Mouse (Mus musculus) intestine, embryonic 14.5 days (tissue): Measurements from ENCODE around the gene Rtbdn. TPM values are rescaled to one million over a fixed set of nuclear protein-coding genes. Genes with fewer than 3 reads are reported as not detected.

Experiments used
- ATAC-seq: fragments of 200-750 bp; cut with Nextera tagmentation; replicated peaks from 2 replicates; pipeline ENCODE4 v1.8.0; 2017; ENCODE audit warnings: low read depth, moderate number of reproducible peaks, moderate TSS enrichment, moderate library complexity; ENCODE audit not compliant: low FRiP score, low TSS enrichment
- DNase-seq: peaks from one replicate; pipeline ENCODE4 v3.0.0-alpha.2; 2018; ENCODE audit warnings: low spot score
- H3K27ac ChIP-seq: fragments of 300-500 bp; sonication (generic); 2 replicates; pipeline ENCODE4 v1.5.1; 2014; ENCODE audit warnings: low read depth, mild to moderate bottlenecking, control low read depth
- H3K27me3 ChIP-seq: fragments of 300-500 bp; sonication (generic); replicated peaks from 2 replicates; pipeline ENCODE4 v1.6.1; 2014; ENCODE audit warnings: low read length, control low read depth; ENCODE audit not compliant: control insufficient read depth, insufficient read depth
- H3K36me3 ChIP-seq: fragments of 300-500 bp; sonication (generic); 2 replicates; pipeline ENCODE4 v1.6.1; 2014; ENCODE audit warnings: low read length, control low read depth; ENCODE audit not compliant: control insufficient read depth, insufficient read depth
- H3K4me1 ChIP-seq: fragments of 300-500 bp; sonication (generic); replicated peaks from 2 replicates; pipeline ENCODE4 v1.6.1; 2014; ENCODE audit warnings: low read length, control low read depth, mixed read lengths; ENCODE audit not compliant: control insufficient read depth, insufficient read depth
- H3K4me2 ChIP-seq: fragments of 300-500 bp; sonication (generic); 2 replicates; pipeline ENCODE4 v1.6.1; 2014; ENCODE audit warnings: low read length
- H3K4me3 ChIP-seq: fragments of 300-500 bp; sonication (generic); 2 replicates; pipeline ENCODE4 v1.5.1; 2014; ENCODE audit warnings: low read depth, low read length, control low read depth, mixed read lengths
- H3K9ac ChIP-seq: fragments of 300-500 bp; sonication (generic); 2 replicates; pipeline ENCODE4 v1.6.1; 2014; ENCODE audit warnings: mild to moderate bottlenecking, low read length
- H3K9me3 ChIP-seq: fragments of 300-500 bp; sonication (generic); 2 replicates; pipeline ENCODE4 v1.6.1; 2016; ENCODE audit warnings: low read length, control low read depth; ENCODE audit not compliant: control insufficient read depth
- WGBS: fragments of 180-500 bp; shearing (Covaris S2); extraction: QIAGEN DNeasy Blood & Tissue Kit; methylation state at CpG from one replicate; pipeline ENCODE4 v1.1.7; 2014; 5-methylcytosine and 5-hydroxymethylcytosine counted together
- polyA plus RNA-seq: library from polyadenylated mRNA; unstranded; fragments of >200 nt; fragmentation: Nextera tagmentation; extraction: Ambion mirVana; gene quantifications from 2 replicates; pipeline ENCODE4 v1.2.1, GENCODE M21; 2014

Gene Rtbdn
- polyA plus RNA-seq, 1 experiment from 2014 or later = 0.09 TPM

DNA sequence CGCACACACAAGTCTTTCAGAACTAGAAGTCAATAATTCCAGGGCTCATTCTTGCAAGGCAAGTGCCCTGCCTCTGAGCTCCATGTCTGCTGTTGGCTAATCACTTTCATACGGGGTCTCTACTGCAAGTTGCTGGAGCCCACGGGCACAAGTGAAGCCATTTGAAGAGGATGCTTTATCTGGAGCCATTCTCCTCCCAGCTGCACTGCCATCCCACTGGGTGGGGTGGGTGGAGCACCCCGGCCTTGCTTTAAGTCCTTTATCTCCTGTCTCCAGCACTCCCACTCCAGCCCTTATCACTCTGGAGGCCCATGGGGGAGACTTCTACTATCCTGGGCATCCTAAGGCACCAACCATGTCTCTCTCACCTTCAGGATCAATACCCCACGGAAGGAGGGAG lies 24.1 kb downstream of the Rtbdn start:
- H3K9ac ChIP-seq = peak overlapping the region; percentile 87
- H3K4me3 ChIP-seq = peak overlapping the region; percentile 68
- peaks cover 47% of the 10 kb centered on the region for H3K36me3 ChIP-seq
- no peaks in the 10 kb centered on the region for H3K9me3 ChIP-seq
- no peak for DNase-seq
- no peak overlapping the region for H3K27ac ChIP-seq
- H3K4me2 ChIP-seq = peak overlapping the region; percentile 87
- no peaks in the 10 kb centered on the region for H3K27me3 ChIP-seq
- ATAC-seq = no peak
- peaks cover 29% of the 10 kb centered on the region for H3K4me1 ChIP-seq
- 60% methylated on average over 5 of the region's 5 CpGs for WGBS

- 80% methylated on average over 1 of the region's 1 CpGs for WGBS
- Histone ChIP-seq H3K4me3 (no peak overlapping the region), H3K27ac (no peak overlapping the region), H3K36me3 (peaks cover 47% of the 10 kb centered on the region), H3K4me2 (no peak overlapping the region), H3K27me3 (peaks cover 8% of the 10 kb centered on the region), H3K9ac (no peak overlapping the region), H3K9me3 (no peaks in the 10 kb centered on the region), H3K4me1 (peaks cover 42% of the 10 kb centered on the region)
- no peak for DNase-seq
- no peak for ATAC-seq
Measured at GRCm38 (mm10) chr8:84973079-84973478, 26.3 kb downstream of the Rtbdn start.

DNA sequence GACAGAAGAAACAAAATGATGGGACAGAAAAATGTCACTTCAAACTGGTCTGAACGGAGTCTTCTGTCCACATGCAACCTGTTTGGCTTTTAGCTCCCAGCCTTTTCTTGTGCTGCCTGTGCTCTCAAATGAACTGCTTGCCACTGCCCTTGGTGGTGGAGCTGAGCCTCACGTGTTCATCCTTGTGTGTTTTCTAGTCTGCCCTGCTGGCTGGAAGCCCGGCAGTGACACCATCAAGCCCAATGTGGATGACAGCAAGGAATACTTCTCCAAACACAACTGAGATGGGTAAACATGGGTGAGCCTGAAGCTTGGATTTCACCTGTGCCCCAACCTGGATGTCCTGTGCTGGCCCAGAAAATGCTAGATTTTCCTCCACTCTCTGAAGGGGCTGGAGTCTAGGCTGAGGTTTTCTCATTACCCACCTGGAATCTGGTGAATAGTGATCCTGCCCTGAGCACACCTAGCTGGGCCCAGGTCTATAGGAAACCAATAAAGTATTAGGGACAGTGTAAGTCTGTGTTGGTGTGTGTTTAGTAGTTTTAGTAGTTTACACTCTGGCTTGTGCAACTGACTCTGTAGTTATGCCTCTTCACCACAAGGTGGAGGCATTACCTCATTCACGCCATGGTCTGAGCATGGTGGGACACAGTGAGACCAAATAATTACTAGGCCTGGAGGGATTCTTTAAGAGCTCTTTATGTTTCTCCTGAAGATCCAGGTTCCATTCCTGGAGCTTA lies 27.2 kb downstream of the Rtbdn start:
- peaks cover 8% of the 10 kb centered on the region for H3K27me3 ChIP-seq
- no peak for ATAC-seq

GRCm38 (mm10) chr8:84974543-84975142 lies 27.9 kb downstream of the Rtbdn start:
- Histone ChIP-seq H3K36me3 (peaks cover 47% of the 10 kb centered on the region), H3K9me3 (no peaks in the 10 kb centered on the region), H3K9ac (no peak overlapping the region), H3K4me1 (peaks cover 47% of the 10 kb centered on the region), H3K4me3 (no peak overlapping the region), H3K27ac (no peak overlapping the region; the same call in 1 of the 2 replicates), H3K4me2 (no peak overlapping the region), H3K27me3 (peaks cover 8% of the 10 kb centered on the region)
- 81% methylated on average over 8 of the region's 8 CpGs for WGBS
- DNase-seq = no peak
- no peak for ATAC-seq

More for the DNA sequence above, 27.2 kb downstream of the Rtbdn start:
- Histone ChIP-seq H3K4me1 (peaks cover 41% of the 10 kb centered on the region), H3K4me3 (no peak overlapping the region), H3K27ac (no peak overlapping the region), H3K9ac (no peak overlapping the region), H3K9me3 (no peaks in the 10 kb centered on the region), H3K36me3 (peaks cover 47% of the 10 kb centered on the region), H3K4me2 (no peak overlapping the region)
- WGBS = 72% methylated on average over 4 of the region's 4 CpGs
- DNase-seq = no peak

- Histone ChIP-seq H3K4me2 (peak overlapping the region; percentile 99; the same call in 1 of the 2 replicates), H3K36me3 (peaks cover 47% of the 10 kb centered on the region), H3K27me3 (peaks cover 8% of the 10 kb centered on the region), H3K27ac (peak overlapping the region; percentile 73), H3K9me3 (no peaks in the 10 kb centered on the region), H3K4me3 (peak overlapping the region; percentile 54; the same call in 1 of the 2 replicates), H3K4me1 (peaks cover 52% of the 10 kb centered on the region), H3K9ac (no peak overlapping the region)
- WGBS = 38% methylated on average over 7 of the region's 7 CpGs
- peak; percentile 86 for DNase-seq
- no peak for ATAC-seq
Measured at GRCm38 (mm10) chr8:84975434-84975833, 28.6 kb downstream of the Rtbdn start.

DNA sequence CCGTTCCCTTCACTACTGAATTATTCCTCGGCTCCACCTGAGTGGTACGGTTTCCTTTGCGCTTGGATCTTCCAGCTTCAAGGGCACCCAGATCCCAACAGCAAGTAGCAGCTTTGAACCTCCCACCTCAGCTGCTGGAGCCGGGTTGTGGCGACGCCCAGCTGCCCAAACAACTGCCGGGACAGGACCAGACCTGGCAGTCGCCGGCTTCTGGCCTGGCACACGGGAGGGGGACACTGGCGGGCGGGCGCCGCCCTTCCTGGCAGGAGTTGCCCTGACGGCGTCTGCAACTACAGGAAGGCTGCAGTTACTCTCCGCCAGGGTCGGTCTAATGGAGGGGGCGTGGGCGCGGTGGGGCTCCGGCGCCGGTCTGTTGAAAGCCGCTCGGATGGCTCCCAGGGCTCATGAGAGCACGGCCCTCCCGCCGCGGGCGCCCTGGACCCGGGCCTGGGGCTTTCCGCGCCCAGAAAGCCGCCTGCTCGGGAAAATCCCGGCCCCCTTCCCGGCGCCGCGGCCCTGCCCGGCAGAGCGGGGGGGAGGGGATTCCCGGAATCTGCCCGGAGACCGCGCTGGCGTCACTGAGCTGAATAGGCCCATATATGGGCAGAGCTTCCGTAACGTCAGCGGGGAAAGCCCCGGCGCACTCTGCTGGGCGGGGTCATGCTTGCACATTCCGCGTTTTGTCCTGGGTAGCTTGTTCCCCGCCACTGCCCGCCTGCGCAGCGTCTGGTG lies 29.4 kb downstream of the Rtbdn start:
- peak; percentile 96 for DNase-seq
- peaks cover 41% of the 10 kb centered on the region for H3K36me3 ChIP-seq
- WGBS = under 1% methylated on average over 56 of the region's 61 CpGs
- peaks cover 53% of the 10 kb centered on the region for H3K4me1 ChIP-seq
- H3K27me3 ChIP-seq = peaks cover 8% of the 10 kb centered on the region
- H3K9me3 ChIP-seq = no peaks in the 10 kb centered on the region
- peak; percentile 79 for ATAC-seq
- H3K4me2 ChIP-seq = peak overlapping the region; percentile 99
- H3K4me3 ChIP-seq = peak overlapping the region; percentile 54
- H3K27ac ChIP-seq = peak overlapping the region; percentile 73
- H3K9ac ChIP-seq = peak overlapping the region; percentile 67

- H3K27me3 ChIP-seq = peaks cover 8% of the 10 kb centered on the region
- H3K9me3 ChIP-seq = no peaks in the 10 kb centered on the region
- peaks cover 59% of the 10 kb centered on the region for H3K4me1 ChIP-seq
- peak overlapping the region; percentile 54 for H3K4me3 ChIP-seq
- DNase-seq = peak; percentile 63
- peaks cover 34% of the 10 kb centered on the region for H3K36me3 ChIP-seq
- ATAC-seq = no peak
- H3K4me2 ChIP-seq = peak overlapping the region; percentile 99
- peak overlapping the region; percentile 73 for H3K27ac ChIP-seq
- WGBS = 3% methylated on average over 25 of the region's 25 CpGs
- H3K9ac ChIP-seq = peak overlapping the region; percentile 67
Measured at GRCm38 (mm10) chr8:84976763-84977434, 30.1 kb downstream of the Rtbdn start.
